Mouse (Mus musculus) small intestine, adult 2 months (tissue): ENCODE data around the gene Irgc1. TPM values are rescaled to one million over a fixed set of nuclear protein-coding genes. Genes with fewer than 3 reads are reported as not detected.

Source experiments
- H3K27ac ChIP-seq: fragments of 200-500 bp; 2 replicates; pipeline ENCODE4 v1.5.1; 2012; ENCODE audit warnings: low read depth, low read length, control low read depth, inconsistent platforms; ENCODE audit not compliant: insufficient read depth
- H3K27me3 ChIP-seq: fragments of 200-500 bp; 2 replicates; pipeline ENCODE4 v1.6.1; 2012; ENCODE audit warnings: mild to moderate bottlenecking, moderate library complexity, low read length, inconsistent platforms; ENCODE audit not compliant: control insufficient read depth, insufficient read depth
- H3K36me3 ChIP-seq: fragments of 200-500 bp; 2 replicates; pipeline ENCODE4 v1.6.1; 2012; ENCODE audit warnings: mild to moderate bottlenecking, low read length, control low read depth, inconsistent platforms; ENCODE audit not compliant: control insufficient read depth, insufficient read depth
- H3K4me1 ChIP-seq: fragments of 200-500 bp; 2 replicates; pipeline ENCODE4 v1.6.1; 2012; ENCODE audit warnings: low read length, inconsistent platforms, mixed read lengths; ENCODE audit not compliant: control insufficient read depth, insufficient read depth, insufficient read length
- H3K4me3 ChIP-seq: fragments of 200-500 bp; 2 replicates; pipeline ENCODE4 v1.5.1; 2012; ENCODE audit warnings: low read depth, mild to moderate bottlenecking, control low read depth, inconsistent platforms, low read length, moderate library complexity
- CTCF ChIP-seq: fragments of 200-500 bp; IDR thresholded peaks from 2 replicates; pipeline ENCODE4 v1.5.1; 2012; ENCODE audit warnings: low read depth, mild to moderate bottlenecking, control low read depth, inconsistent platforms, low read length, moderate library complexity, mixed read lengths; ENCODE audit not compliant: insufficient replicate concordance, insufficient read length; ENCODE audit errors: extremely low read depth
- POLR2A ChIP-seq: fragments of 200-500 bp; IDR thresholded peaks from 2 replicates; pipeline ENCODE4 v1.6.1; 2012; ENCODE audit warnings: low read depth, mild to moderate bottlenecking, control low read depth, inconsistent platforms, low read length, moderate library complexity
- WGBS: fragments of 180-500 bp; shearing (Covaris S2); methylation state at CpG from one replicate; pipeline ENCODE4 v1.1.7; 2018; 5-methylcytosine and 5-hydroxymethylcytosine counted together
- polyA plus RNA-seq: library from polyadenylated mRNA; depleted of rRNA; stranded (reverse); fragments of >200 nt; gene quantifications from 2 replicates; pipeline ENCODE4 v1.2.3, GENCODE M21; 2012

The Irgc1 gene
- polyA plus RNA-seq, 1 experiment: 0.37 TPM

DNA sequence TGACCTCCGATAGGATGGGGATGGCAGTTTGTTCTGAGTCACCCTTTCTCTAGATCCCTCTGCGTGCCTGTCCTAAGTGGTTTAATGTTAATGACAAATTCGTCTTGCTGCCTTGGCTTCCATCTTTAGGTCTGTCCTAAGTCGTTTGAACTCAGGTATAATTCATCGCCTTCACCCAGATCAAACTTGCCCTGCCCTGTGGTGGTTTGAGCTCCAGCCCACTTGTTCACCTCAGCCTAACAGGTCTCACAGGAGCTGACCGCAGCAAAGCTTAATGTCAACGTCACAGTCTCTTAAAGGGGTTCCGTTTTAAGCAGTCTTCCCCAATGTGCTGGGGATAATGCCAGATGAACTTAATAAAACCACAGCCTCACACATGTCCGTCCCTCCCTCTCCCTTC is 26.2 kb downstream of the Irgc1 start:
- H3K4me3 ChIP-seq: no peak overlapping the region
- H3K4me1 ChIP-seq: peaks cover 8% of the 10 kb centered on the region; the same call in 1 of the 2 replicates
- no peak overlapping the region for H3K27ac ChIP-seq
- 83% methylated on average over 9 of the region's 9 CpGs for WGBS
- H3K27me3 ChIP-seq: no peaks in the 10 kb centered on the region
- no peak for TF ChIP-seq POLR2A
- no peak for TF ChIP-seq CTCF
- peaks cover 15% of the 10 kb centered on the region; the same call in 1 of the 2 replicates for H3K36me3 ChIP-seq

DNA sequence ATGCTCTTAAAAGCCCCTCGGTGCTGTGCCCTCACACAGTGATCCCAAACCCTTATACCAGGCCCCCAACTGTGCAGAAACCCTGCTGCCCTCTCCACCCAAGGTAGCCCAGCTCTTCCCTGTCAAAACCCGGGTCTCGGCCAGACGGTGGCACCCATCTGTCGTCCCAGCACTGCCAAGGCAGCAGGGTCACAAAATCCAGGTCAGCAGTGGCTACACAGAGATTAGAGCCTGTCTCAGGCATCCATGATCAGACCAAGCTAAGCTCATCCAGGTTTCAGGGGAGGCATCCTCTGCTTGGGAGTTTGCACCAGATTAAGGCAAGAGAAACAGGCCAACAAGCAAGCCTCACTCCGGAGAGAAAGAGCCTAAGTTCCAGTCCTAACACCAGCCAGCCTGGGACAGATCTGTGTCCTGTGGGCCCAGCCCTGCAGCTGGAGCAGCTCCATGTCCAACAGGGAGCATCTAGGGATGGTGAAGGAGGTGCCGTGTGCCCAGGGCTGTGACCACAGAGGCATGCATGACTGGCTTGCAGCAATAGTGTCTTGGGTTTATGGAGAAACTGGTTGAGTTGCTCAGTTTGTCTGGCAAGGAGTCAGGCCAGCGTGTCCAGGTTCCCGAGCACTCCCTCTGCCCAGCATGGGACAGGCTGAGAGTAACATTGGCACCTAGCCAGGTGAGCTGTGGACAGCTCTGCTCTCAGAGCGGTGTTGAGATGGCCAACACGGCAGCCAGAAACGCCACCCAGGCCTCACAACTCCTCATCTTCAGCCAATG is 28.0 kb downstream of the Irgc1 start:
- H3K4me1 ChIP-seq: peaks cover 8% of the 10 kb centered on the region; the same call in 1 of the 2 replicates
- H3K36me3 ChIP-seq: peaks cover 18% of the 10 kb centered on the region; the same call in 1 of the 2 replicates
- TF ChIP-seq POLR2A: no peak
- no peak for TF ChIP-seq CTCF
- H3K27ac ChIP-seq: no peak overlapping the region
- 73% methylated on average over 12 of the region's 12 CpGs for WGBS
- no peaks in the 10 kb centered on the region for H3K27me3 ChIP-seq
- H3K4me3 ChIP-seq: no peak overlapping the region

DNA sequence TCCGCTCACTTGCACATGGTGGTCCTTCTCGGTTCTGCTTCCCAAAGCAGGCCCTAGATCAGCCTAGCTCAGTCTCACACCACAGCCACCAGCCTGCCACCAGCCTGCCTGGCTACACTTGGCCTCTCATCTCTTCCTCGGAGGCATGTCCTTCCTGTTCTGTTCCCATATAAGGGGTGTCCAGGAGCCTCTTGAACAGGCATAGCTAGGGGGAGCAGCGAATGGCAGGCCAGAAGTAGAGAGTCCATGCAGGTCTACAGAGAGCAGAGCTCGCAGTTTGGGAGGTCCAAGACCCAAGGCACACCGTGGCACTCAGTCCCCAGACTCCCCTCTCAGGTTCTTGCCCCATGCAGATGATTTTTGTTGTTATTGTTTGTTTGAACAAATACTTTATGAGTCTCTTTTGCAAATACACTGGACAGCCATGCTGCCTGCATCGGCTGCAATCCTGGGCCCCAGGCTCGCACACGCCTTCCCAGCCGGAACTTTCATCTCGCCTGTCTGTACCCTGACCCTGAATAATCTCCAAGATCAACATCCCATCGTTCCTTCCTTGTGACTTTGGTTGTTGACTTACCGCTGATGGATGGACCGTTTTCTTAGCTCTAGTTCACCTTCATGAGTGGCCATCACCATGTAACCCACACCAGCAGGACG is 28.9 kb downstream of the Irgc1 start:
- TF ChIP-seq POLR2A: no peak
- TF ChIP-seq CTCF: no peak
- WGBS: 50% methylated on average over 15 of the region's 15 CpGs

DNA sequence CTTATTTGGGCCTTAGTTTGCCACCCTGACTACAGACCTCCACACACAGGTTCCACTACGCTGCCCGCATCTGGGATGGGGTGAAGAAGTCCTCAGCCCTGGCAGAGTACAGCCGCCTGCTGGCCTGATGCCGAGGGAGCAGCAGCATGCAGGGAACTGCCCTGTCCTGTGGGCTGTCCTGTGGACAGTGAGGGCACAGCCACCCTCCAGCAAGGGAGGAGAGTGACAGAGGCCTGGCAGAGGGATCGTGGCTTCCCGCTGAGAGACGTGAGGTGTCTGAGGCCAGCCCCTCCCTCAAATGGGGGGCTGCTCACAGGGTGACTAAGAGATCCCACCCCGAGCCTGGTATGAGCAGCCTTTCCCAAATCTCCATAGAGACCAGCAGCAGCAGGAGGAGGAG is 29.8 kb downstream of the Irgc1 start:
- Histone ChIP-seq H3K4me3 (no peak overlapping the region), H3K36me3 (peaks cover 18% of the 10 kb centered on the region; the same call in 1 of the 2 replicates), H3K27me3 (no peaks in the 10 kb centered on the region), H3K27ac (no peak overlapping the region), H3K4me1 (peaks cover 8% of the 10 kb centered on the region; the same call in 1 of the 2 replicates)
- 93% methylated on average over 8 of the region's 8 CpGs for WGBS
- TF ChIP-seq CTCF: no peak
- no peak for TF ChIP-seq POLR2A

More for the DNA sequence above, 28.9 kb downstream of the Irgc1 start:
- Histone ChIP-seq H3K4me1 (peaks cover 8% of the 10 kb centered on the region; the same call in 1 of the 2 replicates), H3K36me3 (peaks cover 18% of the 10 kb centered on the region; the same call in 1 of the 2 replicates), H3K4me3 (no peak overlapping the region), H3K27ac (no peak overlapping the region), H3K27me3 (no peaks in the 10 kb centered on the region)

DNA sequence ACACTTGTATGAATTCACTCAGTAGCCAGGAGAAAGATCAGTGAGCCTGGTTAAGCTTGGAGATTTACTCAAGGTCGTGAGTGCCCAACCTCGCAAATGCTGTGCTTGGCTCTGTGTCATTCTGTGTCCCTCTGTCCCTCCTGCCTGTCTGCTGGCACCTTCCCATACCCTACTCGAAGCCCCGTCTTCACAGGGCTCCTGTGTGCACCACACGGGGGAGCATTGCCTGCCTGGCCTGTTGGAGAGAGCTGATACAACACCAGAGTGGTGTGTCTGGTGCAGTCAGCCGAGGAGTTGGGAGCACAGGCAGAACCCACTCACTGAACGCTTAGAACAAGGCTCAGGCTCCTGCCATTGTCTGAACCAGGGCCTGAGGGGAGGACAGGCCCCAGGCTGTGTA is 30.4 kb downstream of the Irgc1 start:
- no peak overlapping the region for H3K4me3 ChIP-seq
- TF ChIP-seq CTCF (no peak), POLR2A (no peak)
- no peak overlapping the region for H3K27ac ChIP-seq
- H3K36me3 ChIP-seq: peaks cover 18% of the 10 kb centered on the region; the same call in 1 of the 2 replicates
- 84% methylated on average over 7 of the region's 7 CpGs for WGBS
- H3K4me1 ChIP-seq: peaks cover 8% of the 10 kb centered on the region; the same call in 1 of the 2 replicates
- H3K27me3 ChIP-seq: no peaks in the 10 kb centered on the region

DNA sequence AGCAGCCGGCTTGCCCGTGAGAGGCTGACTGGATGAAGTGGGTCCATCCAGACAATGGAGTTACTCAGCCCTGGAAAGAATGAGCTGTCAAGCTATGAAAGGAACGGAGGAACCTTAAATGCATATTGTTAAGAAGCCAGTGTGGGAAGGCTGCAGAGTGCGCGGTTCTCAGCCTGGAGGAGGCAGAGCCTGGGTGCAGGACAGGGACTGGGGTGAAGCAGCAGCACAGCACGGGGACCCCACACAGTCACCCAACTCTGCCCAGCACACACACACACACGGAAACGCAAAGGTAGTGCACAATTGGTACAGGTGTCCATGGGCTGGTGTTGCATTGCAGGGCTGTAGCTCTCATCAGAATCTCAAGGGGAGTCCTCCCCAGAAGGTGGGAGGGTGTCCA is 32.5 kb downstream of the Irgc1 start:
- H3K36me3 ChIP-seq: peaks cover 20% of the 10 kb centered on the region; the same call in 1 of the 2 replicates
- no peak overlapping the region for H3K4me3 ChIP-seq
- H3K27ac ChIP-seq: no peak overlapping the region
- no peak for TF ChIP-seq POLR2A
- no peak for TF ChIP-seq CTCF
- WGBS: 93% methylated on average over 8 of the region's 8 CpGs
- peaks cover 8% of the 10 kb centered on the region; the same call in 1 of the 2 replicates for H3K4me1 ChIP-seq
- no peaks in the 10 kb centered on the region for H3K27me3 ChIP-seq

DNA sequence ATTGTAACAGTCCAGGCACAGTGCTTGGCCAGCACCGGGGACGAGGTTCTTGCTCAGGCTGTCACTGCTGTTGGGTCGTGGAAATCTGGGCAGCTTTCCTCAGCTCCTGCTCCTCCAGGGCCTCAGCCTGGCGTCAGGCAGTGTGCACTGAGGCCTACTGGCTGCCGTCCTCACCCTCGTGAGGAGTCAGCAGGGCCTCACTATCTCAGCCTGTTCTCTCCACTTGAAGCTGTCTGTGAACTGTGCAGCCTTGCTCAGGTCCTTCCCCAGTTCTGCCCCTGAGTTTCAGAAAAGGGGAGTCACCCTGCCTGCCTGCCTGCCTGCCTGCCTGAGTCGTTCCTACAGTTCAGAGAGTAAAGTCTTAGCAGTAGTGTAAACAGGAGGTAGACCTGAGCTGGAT is 36.8 kb downstream of the Irgc1 start:
- TF ChIP-seq POLR2A: no peak
- no peak for TF ChIP-seq CTCF
- H3K36me3 ChIP-seq: peaks cover 2% of the 10 kb centered on the region; the same call in 1 of the 2 replicates
- no peaks in the 10 kb centered on the region; the same call in 1 of the 2 replicates for H3K4me1 ChIP-seq
- no peak overlapping the region for H3K4me3 ChIP-seq
- 82% methylated on average over 7 of the region's 7 CpGs for WGBS
- H3K27ac ChIP-seq: no peak overlapping the region
- no peaks in the 10 kb centered on the region for H3K27me3 ChIP-seq
